Mouse (Mus musculus) neutrophil, adult 83 days (primary cell): ENCODE measurements around the gene Brap. TPM values are rescaled to one million over a fixed set of nuclear protein-coding genes. Genes with fewer than 3 reads are reported as not detected.

Experiments used
- total RNA-seq, 2 experiments: library from RNA; stranded (reverse); gene quantifications; one replicate each; pipeline ENCODE4 v1.2.4; 2023

The Brap gene
- 10 to 100 TPM; 52.0 to 57.9 TPM for total RNA-seq

GRCm38 (mm10) chr5:121660059-121660896, at the start of gene Brap, which contains the start of gene Acad10:
Gene Brap (plus strand): TSS chr5:121660563.
Gene Acad10 (minus strand): TSS chr5:121660514.

GRCm38 (mm10) chr5:121618592-121619513, 41.5 kb upstream of the Brap start, which contains the start of gene Acad12:
Gene Acad12 (minus strand): TSS chr5:121618938.

GRCm38 (mm10) chr5:121711174-121711927, 51.0 kb downstream of the Brap start, which contains the start of gene Atxn2:
Gene Atxn2 (plus strand): TSS chr5:121711337.

Other genes with a start within 250 kb of the Brap start
- 1 to 10 TPM in 1 of 2 experiments, not detected in 1; 1.4 TPM for gene Tmem116, start 208.7 kb upstream of the Brap start, total RNA-seq
- 100 to 1,000 TPM; 155 to 159 TPM for gene Erp29, start 208.1 kb upstream of the Brap start, total RNA-seq
- not detected for gene Adam1b, start 157.1 kb upstream of the Brap start, total RNA-seq
- gene Adam1a, start 115.1 kb upstream of the Brap start, total RNA-seq: 1 to 10 TPM; 3.3 to 4.0 TPM
- gene Gm42878, start 115.1 kb upstream of the Brap start, total RNA-seq: not detected
- gene Mapkapk5, start 114.7 kb upstream of the Brap start, total RNA-seq: 10 to 100 TPM; 56.8 to 62.6 TPM
- 100 to 1,000 TPM; 890 to 908 TPM for gene Aldh2, start 66.7 kb upstream of the Brap start, total RNA-seq
- 1 to 10 TPM; 4.4 to 4.8 TPM for gene Acad12, start 41.6 kb upstream of the Brap start, total RNA-seq
- 1 to 10 TPM; 4.3 to 6.2 TPM for gene Acad10, start within 50 bp of the Brap start, total RNA-seq
- gene Atxn2, start 50.8 kb downstream of the Brap start, total RNA-seq: 10 to 100 TPM; 52.4 to 63.9 TPM
- gene Sh2b3, start 177.1 kb downstream of the Brap start, total RNA-seq: 10 to 100 TPM; 68.3 to 80.4 TPM
- gene Pheta1, start 188.4 kb downstream of the Brap start, total RNA-seq: 1 to 10 TPM; 1.7 to 2.4 TPM